Mouse (Mus musculus): Measurements from ENCODE around the gene Plagl1. TPM values are rescaled to one million over a fixed set of nuclear protein-coding genes. Genes with fewer than 3 reads are reported as not detected.
A peak's percentile ranks its signal among the peaks of the same experiment; 100 is the strongest.

Gene Plagl1
- polyA plus RNA-seq, 1 experiment from 2014 or later, result 55.8 TPM

DNA sequence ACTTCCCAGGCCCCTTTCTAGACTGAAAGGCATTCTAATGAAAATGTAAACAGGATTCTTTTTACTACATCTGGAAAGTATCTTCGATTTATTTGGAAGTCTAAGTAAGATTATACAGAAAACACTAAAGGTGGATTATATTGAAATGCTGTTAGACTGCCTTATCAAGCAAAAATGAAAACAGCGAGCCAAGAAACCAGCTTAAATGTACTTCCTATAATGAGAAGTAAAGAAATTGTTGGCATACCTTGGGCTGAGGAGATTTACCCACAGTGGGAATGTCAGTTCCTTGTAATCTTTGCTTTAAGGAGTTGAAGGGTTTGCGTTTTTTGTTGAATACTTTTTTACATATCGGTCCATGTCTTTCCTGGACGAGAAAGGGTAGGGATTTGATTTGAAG, 108.2 kb downstream of the Plagl1 start:
- no peak for ATAC-seq (ENCODE audit: low FRiP score, low TSS enrichment)

DNA sequence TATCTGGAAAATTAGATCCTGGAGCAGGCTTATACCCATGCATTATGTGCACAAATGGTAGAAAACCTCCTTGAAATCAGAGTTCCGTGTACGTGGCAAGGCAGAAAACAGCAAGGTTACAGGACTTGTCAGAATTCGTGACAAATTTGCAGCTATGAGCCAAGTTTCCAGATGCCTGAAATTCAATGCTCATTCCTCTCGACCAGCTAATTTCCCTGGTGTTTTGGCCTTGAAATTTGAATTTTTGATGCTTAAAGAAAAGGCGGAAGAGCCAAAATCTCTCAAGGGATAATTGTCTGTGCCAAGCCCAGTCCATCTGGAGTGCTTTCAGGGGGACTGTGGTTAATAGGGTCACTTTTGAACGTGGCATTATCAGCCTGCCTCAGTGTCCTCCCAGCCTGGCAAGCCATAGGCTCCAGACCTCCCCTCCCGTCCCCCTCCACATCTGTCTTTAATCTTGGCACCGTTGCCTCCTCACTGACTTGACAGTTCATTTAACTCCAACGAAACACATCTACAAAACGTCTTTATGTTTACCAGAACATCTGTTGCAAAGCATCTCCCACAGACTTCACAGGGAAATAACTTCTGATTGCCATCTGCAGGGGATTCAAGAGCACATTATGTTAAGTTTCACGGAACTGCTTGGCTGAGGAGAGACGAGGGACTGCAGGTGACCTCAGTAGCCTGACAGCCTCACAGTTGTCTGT, 110.6 kb downstream of the Plagl1 start:
- Histone ChIP-seq H3K9me3 (ENCODE audit: control insufficient read depth, low read length) (no peaks in the 10 kb centered on the region), H3K9ac (replicated peaks; ENCODE audit: low read length) (no peak overlapping the region), H3K4me1 (ENCODE audit: control insufficient read depth, insufficient read depth, low read length) (no peaks in the 10 kb centered on the region), H3K4me2 (ENCODE audit: low read length) (no peak overlapping the region), H3K4me3 (replicated peaks; ENCODE audit: low read depth, low read length) (no peak overlapping the region), H3K36me3 (ENCODE audit: control insufficient read depth, insufficient read depth, low read length) (no peaks in the 10 kb centered on the region; the same call in 1 of the 2 replicates), H3K27me3 (ENCODE audit: control insufficient read depth, insufficient read depth, low read length) (no peaks in the 10 kb centered on the region), H3K27ac (replicated peaks; ENCODE audit: low read depth, low read length) (no peak overlapping the region)
- 43% methylated on average over 12 of the region's 12 CpGs for WGBS
- ATAC-seq (ENCODE audit: low FRiP score, low TSS enrichment), result peak; percentile 68
- peak; percentile 45 for DNase-seq

More for the DNA sequence above, 108.2 kb downstream of the Plagl1 start:
- DNase-seq, result no peak
- H3K9ac ChIP-seq (replicated peaks; ENCODE audit: low read length), result no peak overlapping the region
- 87% methylated on average over 5 of the region's 5 CpGs for WGBS
- no peaks in the 10 kb centered on the region for H3K4me1 ChIP-seq (ENCODE audit: control insufficient read depth, insufficient read depth, low read length)
- 0 out of 2 replicates have a peak, but pooled peaks cover 3% of the 10 kb centered on the region for H3K9me3 ChIP-seq (ENCODE audit: control insufficient read depth, low read length)
- no peak overlapping the region for H3K4me2 ChIP-seq (ENCODE audit: low read length)
- H3K27me3 ChIP-seq (ENCODE audit: control insufficient read depth, insufficient read depth, low read length), result no peaks in the 10 kb centered on the region
- no peak overlapping the region for H3K4me3 ChIP-seq (replicated peaks; ENCODE audit: low read depth, low read length)
- H3K36me3 ChIP-seq (ENCODE audit: control insufficient read depth, insufficient read depth, low read length), result no peaks in the 10 kb centered on the region
- no peak overlapping the region for H3K27ac ChIP-seq (replicated peaks; ENCODE audit: low read depth, low read length)

DNA sequence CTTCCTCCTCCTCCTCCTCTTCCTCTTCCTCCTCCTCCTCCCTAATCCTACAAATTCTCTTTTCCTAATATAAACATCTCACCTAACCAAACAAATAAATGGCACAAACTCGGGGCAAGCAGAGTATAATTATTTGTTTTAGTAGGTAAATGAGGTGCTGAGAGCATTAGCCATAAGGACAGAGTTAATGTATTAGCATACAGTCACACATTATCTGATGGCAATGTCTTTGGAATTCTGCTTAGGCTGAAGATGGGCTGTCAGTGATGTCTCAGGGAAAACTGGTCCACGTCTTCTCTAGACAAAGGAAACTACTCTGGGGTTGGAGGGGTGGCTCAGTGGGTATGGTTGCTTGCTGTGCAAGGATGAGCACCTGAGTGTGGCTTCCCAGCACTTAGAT, 111.2 kb downstream of the Plagl1 start:
- ATAC-seq (ENCODE audit: low FRiP score, low TSS enrichment) (0 out of 2 replicates have a peak, but pooled peaks have one; percentile 15), DNase-seq (no peak)
- Histone ChIP-seq H3K4me1 (ENCODE audit: control insufficient read depth, insufficient read depth, low read length) (no peaks in the 10 kb centered on the region), H3K9me3 (ENCODE audit: control insufficient read depth, low read length) (no peaks in the 10 kb centered on the region), H3K4me2 (ENCODE audit: low read length) (no peak overlapping the region), H3K36me3 (ENCODE audit: control insufficient read depth, insufficient read depth, low read length) (peaks cover 4% of the 10 kb centered on the region), H3K27me3 (ENCODE audit: control insufficient read depth, insufficient read depth, low read length) (no peaks in the 10 kb centered on the region), H3K27ac (replicated peaks; ENCODE audit: low read depth, low read length) (no peak overlapping the region), H3K4me3 (replicated peaks; ENCODE audit: low read depth, low read length) (no peak overlapping the region), H3K9ac (replicated peaks; ENCODE audit: low read length) (no peak overlapping the region)
- 67% methylated on average over 2 of the region's 2 CpGs for WGBS

DNA sequence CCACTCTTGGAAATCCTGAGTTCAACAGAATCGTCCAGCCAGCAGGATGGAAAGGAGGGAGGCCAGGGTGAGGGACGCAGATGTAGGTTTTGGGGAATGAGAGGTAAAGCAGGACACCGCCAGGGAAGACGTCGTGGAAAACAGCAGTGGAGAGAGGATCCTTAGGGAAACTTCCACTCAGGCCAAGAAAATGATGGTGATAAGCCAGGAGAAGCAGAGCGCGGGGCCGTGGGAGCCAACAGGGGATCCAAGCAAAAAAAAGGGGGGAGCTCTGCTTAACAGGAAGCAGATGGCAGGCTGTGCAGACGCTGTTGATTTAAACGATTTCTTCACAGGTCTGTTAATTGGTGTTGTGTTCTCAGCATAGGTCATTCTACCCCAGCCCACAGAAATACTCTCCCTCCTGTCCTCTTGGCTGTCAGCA, 112.5 kb downstream of the Plagl1 start:
- 70% methylated on average over 10 of the region's 10 CpGs for WGBS
- Histone ChIP-seq H3K36me3 (ENCODE audit: control insufficient read depth, insufficient read depth, low read length) (peaks cover 17% of the 10 kb centered on the region), H3K9me3 (ENCODE audit: control insufficient read depth, low read length) (no peaks in the 10 kb centered on the region), H3K27ac (replicated peaks; ENCODE audit: low read depth, low read length) (no peak overlapping the region), H3K4me2 (ENCODE audit: low read length) (no peak overlapping the region), H3K27me3 (ENCODE audit: control insufficient read depth, insufficient read depth, low read length) (no peaks in the 10 kb centered on the region), H3K4me3 (replicated peaks; ENCODE audit: low read depth, low read length) (no peak overlapping the region), H3K4me1 (ENCODE audit: control insufficient read depth, insufficient read depth, low read length) (no peaks in the 10 kb centered on the region), H3K9ac (replicated peaks; ENCODE audit: low read length) (no peak overlapping the region)
- DNase-seq (peak; percentile 11), ATAC-seq (ENCODE audit: low FRiP score, low TSS enrichment) (no peak)

DNA sequence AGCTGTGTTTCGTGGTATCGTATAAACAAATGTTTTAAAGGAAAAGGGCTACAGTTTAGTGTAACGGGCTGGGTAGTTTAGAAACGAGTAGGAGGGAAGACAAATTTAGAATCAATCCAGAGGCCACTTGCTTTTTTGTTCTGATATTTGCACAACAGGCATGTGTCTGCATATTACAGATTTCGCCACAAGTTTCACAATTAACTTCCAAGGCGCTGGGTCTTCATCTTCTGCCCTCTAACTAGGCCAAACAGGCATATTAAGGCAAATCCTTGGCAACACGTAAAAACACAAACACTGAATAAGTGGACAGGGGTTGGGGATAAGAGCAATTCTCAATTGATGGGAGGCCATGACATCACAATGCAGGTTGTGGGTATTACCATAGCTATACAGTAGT, 115.6 kb downstream of the Plagl1 start:
- Histone ChIP-seq H3K9me3 (ENCODE audit: control insufficient read depth, low read length) (no peaks in the 10 kb centered on the region), H3K4me1 (ENCODE audit: control insufficient read depth, insufficient read depth, low read length) (no peaks in the 10 kb centered on the region), H3K4me3 (replicated peaks; ENCODE audit: low read depth, low read length) (no peak overlapping the region), H3K4me2 (ENCODE audit: low read length) (no peak overlapping the region), H3K9ac (replicated peaks; ENCODE audit: low read length) (no peak overlapping the region), H3K27ac (replicated peaks; ENCODE audit: low read depth, low read length) (no peak overlapping the region), H3K36me3 (ENCODE audit: control insufficient read depth, insufficient read depth, low read length) (peaks cover 47% of the 10 kb centered on the region), H3K27me3 (ENCODE audit: control insufficient read depth, insufficient read depth, low read length) (no peaks in the 10 kb centered on the region)
- DNase-seq (no peak), ATAC-seq (ENCODE audit: low FRiP score, low TSS enrichment) (no peak)
- WGBS, result 92% methylated on average over 7 of the region's 7 CpGs

DNA sequence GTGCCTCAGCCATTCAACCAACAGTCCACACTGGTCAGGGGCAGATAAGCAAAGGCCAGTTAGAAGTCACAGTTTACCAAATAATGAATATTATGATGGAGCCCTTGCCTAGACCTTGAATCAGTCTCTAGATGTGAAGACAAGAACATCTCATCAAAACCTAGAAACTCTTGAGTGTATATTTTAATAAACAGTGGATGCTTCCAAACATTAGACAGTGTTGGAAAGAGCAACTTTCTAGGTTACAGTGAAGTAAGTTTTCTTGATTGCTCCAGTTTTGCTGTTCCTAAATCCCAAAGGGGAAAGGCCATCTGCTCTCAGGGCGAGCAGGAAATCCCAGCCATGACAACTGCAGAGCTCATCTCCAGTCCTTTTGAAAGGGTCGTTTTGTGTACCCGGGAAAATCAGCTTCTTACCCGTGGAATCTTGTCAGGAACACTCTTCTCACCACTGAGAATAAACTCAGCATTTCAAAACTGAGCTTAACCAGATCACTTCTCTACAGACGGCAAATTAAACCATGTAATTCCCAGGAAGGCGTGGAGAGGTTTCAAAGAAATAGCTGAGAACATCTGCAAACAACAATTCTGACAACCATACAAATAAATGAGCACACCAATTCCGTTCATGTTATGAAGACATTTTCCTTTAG, 117.8 kb downstream of the Plagl1 start, which contains the start of gene Zc2hc1b:
Gene Zc2hc1b, minus strand, starts transcription at position 51 of the 652 bp plus-strand sequence.
- peaks cover 68% of the 10 kb centered on the region for H3K36me3 ChIP-seq (ENCODE audit: control insufficient read depth, insufficient read depth, low read length)
- no peak for DNase-seq

DNA sequence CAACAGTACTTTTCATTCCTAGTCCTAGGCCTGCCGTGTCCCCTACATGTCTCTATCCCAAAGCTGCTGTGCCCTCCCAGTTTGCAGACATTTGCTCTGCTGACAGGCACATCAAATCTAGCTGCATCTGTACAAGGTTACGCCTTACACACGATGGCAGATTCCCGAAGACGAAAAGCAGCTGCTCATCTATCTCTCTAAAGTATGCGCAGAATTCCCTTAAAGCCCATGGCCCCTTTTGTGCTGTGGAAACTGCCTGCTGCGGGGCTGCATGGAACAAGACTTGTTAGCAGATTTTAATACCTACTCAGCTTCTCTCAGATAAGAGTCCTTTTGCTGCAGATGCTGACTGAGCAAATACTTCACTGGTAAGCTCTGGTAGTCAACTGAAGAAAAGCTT, 119.9 kb downstream of the Plagl1 start:
- no peak overlapping the region for H3K4me3 ChIP-seq (replicated peaks; ENCODE audit: low read depth, low read length)
- H3K27ac ChIP-seq (replicated peaks; ENCODE audit: low read depth, low read length), result no peak overlapping the region
- H3K27me3 ChIP-seq (ENCODE audit: control insufficient read depth, insufficient read depth, low read length), result no peaks in the 10 kb centered on the region
- H3K4me2 ChIP-seq (ENCODE audit: low read length), result no peak overlapping the region
- DNase-seq (no peak), ATAC-seq (ENCODE audit: low FRiP score, low TSS enrichment) (no peak)
- 82% methylated on average over 7 of the region's 7 CpGs for WGBS
- H3K36me3 ChIP-seq (ENCODE audit: control insufficient read depth, insufficient read depth, low read length), result peaks cover 79% of the 10 kb centered on the region
- H3K9ac ChIP-seq (replicated peaks; ENCODE audit: low read length), result no peak overlapping the region
- no peaks in the 10 kb centered on the region for H3K9me3 ChIP-seq (ENCODE audit: control insufficient read depth, low read length)
- no peaks in the 10 kb centered on the region for H3K4me1 ChIP-seq (ENCODE audit: control insufficient read depth, insufficient read depth, low read length)

More for the DNA sequence above, 117.8 kb downstream of the Plagl1 start, which contains the start of gene Zc2hc1b:
- ATAC-seq (ENCODE audit: low FRiP score, low TSS enrichment), result no peak
- H3K27me3 ChIP-seq (ENCODE audit: control insufficient read depth, insufficient read depth, low read length), result no peaks in the 10 kb centered on the region
- WGBS, result 41% methylated on average over 7 of the region's 7 CpGs
- H3K27ac ChIP-seq (replicated peaks; ENCODE audit: low read depth, low read length), result no peak within 1 kb of the TSS
- no peak within 1 kb of the TSS for H3K4me3 ChIP-seq (replicated peaks; ENCODE audit: low read depth, low read length)
- no peak within 1 kb of the TSS for H3K9ac ChIP-seq (replicated peaks; ENCODE audit: low read length)
- no peak within 1 kb of the TSS for H3K4me2 ChIP-seq (ENCODE audit: low read length)
- H3K9me3 ChIP-seq (ENCODE audit: control insufficient read depth, low read length), result no peaks in the 10 kb centered on the region
- no peaks in the 10 kb centered on the region for H3K4me1 ChIP-seq (ENCODE audit: control insufficient read depth, insufficient read depth, low read length)

Data from midbrain, embryonic 14.5 days (tissue).